Mouse (Mus musculus) intestine, postnatal 0 days (tissue): Measurements from ENCODE around the gene Syde2. TPM values are rescaled to one million over a fixed set of nuclear protein-coding genes. Genes with fewer than 3 reads are reported as not detected.

ENCODE experiments used
- ATAC-seq: fragments of 200-750 bp; cut with Nextera tagmentation; 2 replicates; pipeline ENCODE4 v1.8.0; 2017; ENCODE audit warnings: mild to moderate bottlenecking, moderate TSS enrichment, moderate library complexity
- H3K27ac ChIP-seq: fragments of 300-500 bp; sonication (generic); 2 replicates; pipeline ENCODE4 v1.5.1; 2014; ENCODE audit warnings: mild to moderate bottlenecking, low read depth, low read length, moderate library complexity
- H3K27me3 ChIP-seq: fragments of 300-500 bp; sonication (generic); replicated peaks from 2 replicates; pipeline ENCODE4 v1.6.1; 2014; ENCODE audit warnings: low read length, mixed read lengths; ENCODE audit not compliant: control insufficient read depth, insufficient read depth
- H3K36me3 ChIP-seq: fragments of 300-500 bp; sonication (generic); 2 replicates; pipeline ENCODE4 v1.6.1; 2014; ENCODE audit warnings: mild to moderate bottlenecking, moderate library complexity; ENCODE audit not compliant: control insufficient read depth, insufficient read depth
- H3K4me1 ChIP-seq: fragments of 300-500 bp; sonication (generic); replicated peaks from 2 replicates; pipeline ENCODE4 v1.6.1; 2014; ENCODE audit warnings: antibody characterized with exemption, low read length, mixed read lengths; ENCODE audit not compliant: control insufficient read depth, insufficient read depth
- H3K4me2 ChIP-seq: fragments of 300-500 bp; sonication (generic); replicated peaks from 2 replicates; pipeline ENCODE4 v1.6.1; 2014; ENCODE audit warnings: low read depth, mild to moderate bottlenecking, moderate library complexity
- H3K4me3 ChIP-seq: fragments of 300-500 bp; sonication (generic); 2 replicates; pipeline ENCODE4 v1.5.1; 2014; ENCODE audit warnings: low read depth, low read length
- H3K9ac ChIP-seq: fragments of 300-500 bp; sonication (generic); 2 replicates; pipeline ENCODE4 v1.6.1; 2014; ENCODE audit warnings: mild to moderate bottlenecking, low read depth, low read length
- H3K9me3 ChIP-seq: fragments of 300-500 bp; sonication (generic); 2 replicates; pipeline ENCODE4 v1.6.1; 2016; ENCODE audit warnings: mixed run types; ENCODE audit not compliant: control insufficient read depth
- CTCF ChIP-seq: sonication (generic); IDR thresholded peaks from 2 replicates; pipeline ENCODE4 v1.5.1; 2016; ENCODE audit warnings: low read depth, mild to moderate bottlenecking, control low read depth, antibody characterized with exemption, moderate library complexity
- WGBS: fragments of 180-500 bp; shearing (Covaris S2); extraction: QIAGEN DNeasy Blood & Tissue Kit; methylation state at CpG from one replicate; pipeline ENCODE4 v1.1.7; 2014; 5-methylcytosine and 5-hydroxymethylcytosine counted together
- polyA plus RNA-seq: library from polyadenylated mRNA; unstranded; fragments of >200 nt; fragmentation: Nextera tagmentation; extraction: Ambion mirVana; gene quantifications from 2 replicates; pipeline ENCODE4 v1.2.1, GENCODE M21; 2015

Syde2 gene
- polyA plus RNA-seq, 1 experiment from 2014 or later = 0.98 TPM

GRCm38 (mm10) chr3:146053082-146053814 lies 65.6 kb downstream of the Syde2 start:
- H3K4me3 ChIP-seq = no peak overlapping the region
- H3K4me1 ChIP-seq = no peaks in the 10 kb centered on the region
- TF ChIP-seq CTCF = peak; percentile 44
- no peak overlapping the region for H3K4me2 ChIP-seq
- no peaks in the 10 kb centered on the region for H3K9me3 ChIP-seq
- H3K27me3 ChIP-seq = no peaks in the 10 kb centered on the region
- WGBS = 76% methylated on average over 6 of the region's 6 CpGs
- no peaks in the 10 kb centered on the region for H3K36me3 ChIP-seq
- no peak overlapping the region for H3K9ac ChIP-seq
- no peak for ATAC-seq
- no peak overlapping the region for H3K27ac ChIP-seq

- 79% methylated on average over 2 of the region's 2 CpGs for WGBS
- no peaks in the 10 kb centered on the region for H3K27me3 ChIP-seq
- H3K4me2 ChIP-seq = no peak overlapping the region
Observed at GRCm38 (mm10) chr3:146053873-146054272, 66.2 kb downstream of the Syde2 start.

GRCm38 (mm10) chr3:146057131-146057530 lies 69.5 kb downstream of the Syde2 start:
- no peak overlapping the region for H3K4me2 ChIP-seq
- H3K9me3 ChIP-seq = no peaks in the 10 kb centered on the region
- no peak for TF ChIP-seq CTCF
- no peaks in the 10 kb centered on the region for H3K27me3 ChIP-seq
- H3K4me1 ChIP-seq = no peaks in the 10 kb centered on the region
- H3K36me3 ChIP-seq = no peaks in the 10 kb centered on the region
- 66% methylated on average over 7 of the region's 7 CpGs for WGBS
- H3K9ac ChIP-seq = no peak overlapping the region
- ATAC-seq = no peak
- H3K27ac ChIP-seq = no peak overlapping the region
- H3K4me3 ChIP-seq = no peak overlapping the region

More at GRCm38 (mm10) chr3:146053873-146054272, 66.2 kb downstream of the Syde2 start:
- no peak for TF ChIP-seq CTCF
- Histone ChIP-seq H3K27ac (no peak overlapping the region), H3K9ac (no peak overlapping the region), H3K36me3 (no peaks in the 10 kb centered on the region), H3K9me3 (no peaks in the 10 kb centered on the region), H3K4me1 (no peaks in the 10 kb centered on the region), H3K4me3 (no peak overlapping the region)
- no peak for ATAC-seq

GRCm38 (mm10) chr3:146058263-146058662 lies 70.6 kb downstream of the Syde2 start:
- ATAC-seq = peak; percentile 36; the same call in 1 of the 2 replicates
- WGBS = 13% methylated on average over 4 of the region's 4 CpGs
- H3K4me1 ChIP-seq = no peaks in the 10 kb centered on the region
- no peak overlapping the region for H3K4me2 ChIP-seq
- no peak overlapping the region for H3K9ac ChIP-seq
- no peaks in the 10 kb centered on the region for H3K27me3 ChIP-seq
- TF ChIP-seq CTCF = peak; percentile 85
- H3K36me3 ChIP-seq = no peaks in the 10 kb centered on the region
- H3K27ac ChIP-seq = no peak overlapping the region
- no peak overlapping the region for H3K4me3 ChIP-seq
- no peaks in the 10 kb centered on the region for H3K9me3 ChIP-seq

GRCm38 (mm10) chr3:146059356-146059926 lies 71.8 kb downstream of the Syde2 start:
- WGBS = 76% methylated on average over 15 of the region's 15 CpGs
- no peaks in the 10 kb centered on the region for H3K36me3 ChIP-seq
- no peak for ATAC-seq
- H3K4me1 ChIP-seq = no peaks in the 10 kb centered on the region
- H3K4me2 ChIP-seq = no peak overlapping the region
- H3K27ac ChIP-seq = no peak overlapping the region
- no peaks in the 10 kb centered on the region for H3K9me3 ChIP-seq
- H3K9ac ChIP-seq = no peak overlapping the region
- TF ChIP-seq CTCF = no peak
- H3K27me3 ChIP-seq = no peaks in the 10 kb centered on the region
- no peak overlapping the region for H3K4me3 ChIP-seq

GRCm38 (mm10) chr3:146063146-146063545 lies 75.5 kb downstream of the Syde2 start:
- Histone ChIP-seq H3K9ac (no peak overlapping the region), H3K4me3 (no peak overlapping the region), H3K4me1 (no peaks in the 10 kb centered on the region), H3K27ac (no peak overlapping the region), H3K27me3 (no peaks in the 10 kb centered on the region), H3K9me3 (no peaks in the 10 kb centered on the region), H3K4me2 (no peak overlapping the region), H3K36me3 (no peaks in the 10 kb centered on the region)
- no peak for ATAC-seq
- WGBS = 79% methylated on average over 11 of the region's 11 CpGs
- TF ChIP-seq CTCF = no peak
